Mouse (Mus musculus): ENCODE measurements around the gene Vangl2. TPM values are rescaled to one million over a fixed set of nuclear protein-coding genes. Genes with fewer than 3 reads are reported as not detected.
A peak's percentile ranks its signal among the peaks of the same experiment; 100 is the strongest.

The Vangl2 gene
- polyA plus RNA-seq, 1 experiment from 2014 or later = 0.78 TPM

- Histone ChIP-seq H3K27me3 (ENCODE audit: insufficient read depth, low read length) (no peaks in the 10 kb centered on the region), H3K4me1 (ENCODE audit: insufficient read depth) (no peaks in the 10 kb centered on the region; the same call in 1 of the 2 replicates), H3K36me3 (replicated peaks; ENCODE audit: insufficient read depth, low read length) (no peaks in the 10 kb centered on the region), H3K4me3 (ENCODE audit: low read depth, low read length) (no peak overlapping the region), H3K9me3 (ENCODE audit: low read length) (no peaks in the 10 kb centered on the region), H3K9ac (replicated peaks) (no peak overlapping the region), H3K4me2 (ENCODE audit: low read depth, low read length) (no peak overlapping the region), H3K27ac (ENCODE audit: low read depth) (no peak overlapping the region)
- no peak for TF ChIP-seq EP300 (IDR thresholded peaks at IDR 0.05; ENCODE audit: low read depth)
- no peak for TF ChIP-seq CTCF (IDR thresholded peaks at IDR 0.05; ENCODE audit: low read depth)
- 85% methylated on average over 20 of the region's 20 CpGs for WGBS (ENCODE audit: insufficient replicate concordance)
- DNase-seq (no peak), ATAC-seq (no peak)
Observed at GRCm38 (mm10) chr1:172010042-172010824, 18.0 kb downstream of the Vangl2 start.

- H3K4me3 ChIP-seq (ENCODE audit: low read depth, low read length) = no peak overlapping the region
- ATAC-seq (no peak), DNase-seq (no peak)
- H3K4me2 ChIP-seq (ENCODE audit: low read depth, low read length) = no peak overlapping the region
- no peaks in the 10 kb centered on the region for H3K27me3 ChIP-seq (ENCODE audit: insufficient read depth, low read length)
- H3K4me1 ChIP-seq (ENCODE audit: insufficient read depth) = no peaks in the 10 kb centered on the region; the same call in 1 of the 2 replicates
- H3K36me3 ChIP-seq (replicated peaks; ENCODE audit: insufficient read depth, low read length) = no peaks in the 10 kb centered on the region
- no peaks in the 10 kb centered on the region for H3K9me3 ChIP-seq (ENCODE audit: low read length)
- no peak for TF ChIP-seq CTCF (IDR thresholded peaks at IDR 0.05; ENCODE audit: low read depth)
- no peak overlapping the region for H3K27ac ChIP-seq (ENCODE audit: low read depth)
- 89% methylated on average over 21 of the region's 21 CpGs for WGBS (ENCODE audit: insufficient replicate concordance)
- no peak overlapping the region for H3K9ac ChIP-seq (replicated peaks)
Observed at GRCm38 (mm10) chr1:172009406-172009805, 18.8 kb downstream of the Vangl2 start.

GRCm38 (mm10) chr1:172008351-172008750 lies 19.9 kb downstream of the Vangl2 start:
- DNase-seq = no peak
- no peak for ATAC-seq
- TF ChIP-seq EP300 (IDR thresholded peaks at IDR 0.05; ENCODE audit: low read depth) = no peak
- no peak for TF ChIP-seq CTCF (IDR thresholded peaks at IDR 0.05; ENCODE audit: low read depth)
- no peaks in the 10 kb centered on the region for H3K27me3 ChIP-seq (ENCODE audit: insufficient read depth, low read length)
- WGBS (ENCODE audit: insufficient replicate concordance) = 83% methylated on average over 9 of the region's 9 CpGs
- H3K36me3 ChIP-seq (replicated peaks; ENCODE audit: insufficient read depth, low read length) = no peaks in the 10 kb centered on the region
- no peak overlapping the region for H3K4me2 ChIP-seq (ENCODE audit: low read depth, low read length)
- H3K4me1 ChIP-seq (ENCODE audit: insufficient read depth) = no peaks in the 10 kb centered on the region; the same call in 1 of the 2 replicates
- no peak overlapping the region for H3K4me3 ChIP-seq (ENCODE audit: low read depth, low read length)
- H3K27ac ChIP-seq (ENCODE audit: low read depth) = no peak overlapping the region
- no peaks in the 10 kb centered on the region for H3K9me3 ChIP-seq (ENCODE audit: low read length)
- no peak overlapping the region for H3K9ac ChIP-seq (replicated peaks)

- Histone ChIP-seq H3K9me3 (ENCODE audit: low read length) (no peaks in the 10 kb centered on the region), H3K27me3 (ENCODE audit: insufficient read depth, low read length) (no peaks in the 10 kb centered on the region), H3K36me3 (replicated peaks; ENCODE audit: insufficient read depth, low read length) (no peaks in the 10 kb centered on the region), H3K4me2 (ENCODE audit: low read depth, low read length) (no peak overlapping the region), H3K9ac (replicated peaks) (no peak overlapping the region), H3K4me1 (ENCODE audit: insufficient read depth) (no peaks in the 10 kb centered on the region; the same call in 1 of the 2 replicates), H3K27ac (ENCODE audit: low read depth) (no peak overlapping the region), H3K4me3 (ENCODE audit: low read depth, low read length) (no peak overlapping the region)
- ATAC-seq (no peak), DNase-seq (no peak)
- WGBS (ENCODE audit: insufficient replicate concordance) = 94% methylated on average over 21 of the region's 21 CpGs
- TF ChIP-seq EP300 (IDR thresholded peaks at IDR 0.05; ENCODE audit: low read depth) = no peak
- no peak for TF ChIP-seq CTCF (IDR thresholded peaks at IDR 0.05; ENCODE audit: low read depth)
Observed at GRCm38 (mm10) chr1:172007761-172008160, 20.5 kb downstream of the Vangl2 start.

- no peaks in the 10 kb centered on the region for H3K9me3 ChIP-seq (ENCODE audit: low read length)
- no peak overlapping the region for H3K27ac ChIP-seq (ENCODE audit: low read depth)
- DNase-seq (no peak), ATAC-seq (no peak)
- H3K36me3 ChIP-seq (replicated peaks; ENCODE audit: insufficient read depth, low read length) = no peaks in the 10 kb centered on the region
- H3K4me1 ChIP-seq (ENCODE audit: insufficient read depth) = no peaks in the 10 kb centered on the region
- TF ChIP-seq CTCF (IDR thresholded peaks at IDR 0.05; ENCODE audit: low read depth) = no peak
- TF ChIP-seq EP300 (IDR thresholded peaks at IDR 0.05; ENCODE audit: low read depth) = no peak
- no peak overlapping the region for H3K4me2 ChIP-seq (ENCODE audit: low read depth, low read length)
- no peak overlapping the region for H3K9ac ChIP-seq (replicated peaks)
- H3K27me3 ChIP-seq (ENCODE audit: insufficient read depth, low read length) = no peaks in the 10 kb centered on the region
- no peak overlapping the region for H3K4me3 ChIP-seq (ENCODE audit: low read depth, low read length)
- WGBS (ENCODE audit: insufficient replicate concordance) = 66% methylated on average over 12 of the region's 12 CpGs
Observed at GRCm38 (mm10) chr1:172001665-172002064, 26.6 kb downstream of the Vangl2 start.

- DNase-seq = peak; percentile 78
- no peaks in the 10 kb centered on the region for H3K4me1 ChIP-seq (ENCODE audit: insufficient read depth)
- no peaks in the 10 kb centered on the region for H3K36me3 ChIP-seq (replicated peaks; ENCODE audit: insufficient read depth, low read length)
- no peaks in the 10 kb centered on the region for H3K27me3 ChIP-seq (ENCODE audit: insufficient read depth, low read length)
- WGBS (ENCODE audit: insufficient replicate concordance) = 40% methylated on average over 3 of the region's 3 CpGs
- no peaks in the 10 kb centered on the region for H3K9me3 ChIP-seq (ENCODE audit: low read length)
- ATAC-seq = no peak
- TF ChIP-seq CTCF (IDR thresholded peaks at IDR 0.05; ENCODE audit: low read depth) (peak; percentile 74), EP300 (IDR thresholded peaks at IDR 0.05; ENCODE audit: low read depth) (no peak)
- H3K27ac ChIP-seq (ENCODE audit: low read depth) = no peak overlapping the region
- no peak overlapping the region for H3K9ac ChIP-seq (replicated peaks)
- H3K4me3 ChIP-seq (ENCODE audit: low read depth, low read length) = no peak overlapping the region
- H3K4me2 ChIP-seq (ENCODE audit: low read depth, low read length) = no peak overlapping the region
Observed at GRCm38 (mm10) chr1:172000641-172001040, 27.6 kb downstream of the Vangl2 start.
